14 mouse cellular contexts compared by ENCODE assay signal in genomic region chr3:86069646-86070250, GRCm38 (mm10).
A peak's percentile ranks its signal among the peaks of the same experiment; 100 is the strongest.
DNase-seq lines count a peak whose midpoint lies in the region; ATAC-seq lines count a peak whose summit lies in the region.
"Had no signal": no experiment of that assay in that cellular context is flagged by ENCODE, and none has a peak within 500 bp of the region (broad histone marks: within the 10 kb centered on the region; RNA-seq: fewer than 3 reads in every experiment).

No protein-coding gene starts in this region.

- H3K4me2 ChIP-seq in liver, embryonic 11.5 days, result no peak overlapping the region
- H3K4me2 ChIP-seq: heart, embryonic 13.5 days; midbrain, embryonic 12.5 days had no signal

- DNase-seq in embryo, embryonic 11 days, result peak; percentile 20
- DNase-seq in embryo, embryonic 10 days (ENCODE audit: low spot score), result no peak
- peak; percentile 16 for DNase-seq in liver
- DNase-seq in liver, embryonic 11.5 days (ENCODE audit: low spot score), result no peak
- peak; percentile 20 for DNase-seq in WW6 (ENCODE audit: low read depth, low spot score)
- no peak for DNase-seq in urinary bladder, postnatal 10 days (ENCODE audit: low spot score)
- no peak for DNase-seq in heart, postnatal 10 days
- DNase-seq: adrenal gland, adult 8-10 months; cerebellum, postnatal 25 days; kidney, postnatal 10 days had no signal

- intact Hi-C loops in heart, postnatal 10 days (cut with DNase I), result no loop called here

- no peak overlapping the region for H3K9ac ChIP-seq in liver, embryonic 11.5 days (ENCODE audit: low read depth, low read length)
- H3K9ac ChIP-seq: heart, embryonic 13.5 days; midbrain, embryonic 12.5 days had no signal

- H3K27me3 ChIP-seq in liver, embryonic 11.5 days (replicated peaks; ENCODE audit: control insufficient read depth, insufficient read depth, low read length), result no peaks in the 10 kb centered on the region
- H3K27me3 ChIP-seq: heart, embryonic 13.5 days; midbrain, embryonic 12.5 days had no signal

- H3K36me3 ChIP-seq in liver, embryonic 11.5 days (ENCODE audit: control insufficient read depth, insufficient read depth, low read length), result no peaks in the 10 kb centered on the region
- H3K36me3 ChIP-seq: heart, embryonic 13.5 days; midbrain, embryonic 12.5 days had no signal

- H3K9me3 ChIP-seq in liver, embryonic 11.5 days (ENCODE audit: control insufficient read depth, low read length), result no peaks in the 10 kb centered on the region
- H3K9me3 ChIP-seq: heart, embryonic 13.5 days; midbrain, embryonic 12.5 days had no signal

- H3K4me1 ChIP-seq in liver, embryonic 11.5 days (replicated peaks; ENCODE audit: control insufficient read depth, insufficient read depth, low read length), result no peaks in the 10 kb centered on the region
- H3K4me1 ChIP-seq: heart, embryonic 13.5 days; midbrain, embryonic 12.5 days had no signal

- no peak overlapping the region for H3K4me3 ChIP-seq in liver, embryonic 11.5 days (ENCODE audit: low read depth, low read length)
- H3K4me3 ChIP-seq: heart, embryonic 13.5 days; midbrain, embryonic 12.5 days had no signal

- WGBS in liver, embryonic 11.5 days, result 83% methylated on average over 11 of the region's 11 CpGs

- no peak overlapping the region for H3K27ac ChIP-seq in liver, embryonic 11.5 days (ENCODE audit: low read depth, low read length)
- H3K27ac ChIP-seq: heart, embryonic 13.5 days; midbrain, embryonic 12.5 days had no signal

- no peak for ATAC-seq in liver, embryonic 11.5 days (replicated peaks; ENCODE audit: low FRiP score)
- peak; percentile 61; the same call in 1 of the 2 replicates for ATAC-seq in megakaryocyte progenitor cell, adult 5-6 weeks (replicated peaks; ENCODE audit: poor library complexity)
- ATAC-seq: forebrain, embryonic 14.5 days had no signal

Comparison
In these comparisons a context has a peak if more than half of its experiments do, and no peak if none do; other contexts are left out.
1. DNase-seq: peak in embryo, embryonic 11 days (single experiment), liver (single experiment) and WW6 (single experiment); none in embryo, embryonic 10 days (single experiment), liver, embryonic 11.5 days (single experiment), urinary bladder, postnatal 10 days (single experiment) and heart, postnatal 10 days (0 of 2).